Mouse (Mus musculus) brain, embryonic 14.5 days (tissue): ENCODE measurements around the gene Cdk4.

ENCODE experiments used
- CTCF ChIP-seq: fragments of 200-500 bp; IDR thresholded peaks from 2 replicates; pipeline ENCODE4 v1.5.1; 2012; ENCODE audit warnings: inconsistent platforms, mild to moderate bottlenecking, moderate library complexity, borderline replicate concordance; ENCODE audit not compliant: insufficient read depth, insufficient read length; ENCODE audit errors: extremely low read depth
- POLR2A ChIP-seq: fragments of 200-500 bp; IDR thresholded peaks from 2 replicates; pipeline ENCODE4 v1.6.1; 2012; ENCODE audit warnings: mild to moderate bottlenecking, inconsistent platforms, borderline replicate concordance; ENCODE audit not compliant: poor library complexity, insufficient read depth, insufficient read length, severe bottlenecking; ENCODE audit errors: extremely low read depth

- TF ChIP-seq POLR2A (no peak), CTCF (no peak)
Measured at GRCm38 (mm10) chr10:127077515-127077914, 14.2 kb downstream of the Cdk4 start.
